Mouse (Mus musculus) heart, embryonic 15.5 days (tissue): ENCODE data around the gene Nxph1. TPM values are rescaled to one million over a fixed set of nuclear protein-coding genes. Genes with fewer than 3 reads are reported as not detected.

Experiments used
- ATAC-seq: fragments of 200-750 bp; cut with Nextera tagmentation; replicated peaks from 2 replicates; pipeline ENCODE4 v1.8.0; 2017; ENCODE audit warnings: low read depth, moderate TSS enrichment; ENCODE audit not compliant: insufficient number of reproducible peaks, insufficient read depth, low FRiP score
- H3K27ac ChIP-seq: fragments of 300-500 bp; sonication (generic); 2 replicates; pipeline ENCODE4 v1.5.1; 2015; ENCODE audit warnings: mild to moderate bottlenecking, inconsistent platforms
- H3K27me3 ChIP-seq: fragments of 300-500 bp; sonication (generic); 2 replicates; pipeline ENCODE4 v1.6.1; 2015; ENCODE audit warnings: inconsistent platforms
- H3K36me3 ChIP-seq: fragments of 300-500 bp; sonication (generic); 2 replicates; pipeline ENCODE4 v1.6.1; 2015; ENCODE audit warnings: mild to moderate bottlenecking, inconsistent platforms
- H3K4me1 ChIP-seq: fragments of 300-500 bp; sonication (generic); replicated peaks from 2 replicates; pipeline ENCODE4 v1.6.1; 2015; ENCODE audit warnings: inconsistent platforms
- H3K4me2 ChIP-seq: fragments of 300-500 bp; sonication (generic); 2 replicates; pipeline ENCODE4 v1.6.1; 2015; ENCODE audit warnings: inconsistent platforms, mild to moderate bottlenecking, moderate library complexity
- H3K4me3 ChIP-seq: fragments of 300-500 bp; sonication (generic); 2 replicates; pipeline ENCODE4 v1.5.1; 2015; ENCODE audit warnings: mild to moderate bottlenecking, inconsistent platforms
- H3K9ac ChIP-seq: fragments of 300-500 bp; sonication (generic); 2 replicates; pipeline ENCODE4 v1.6.1; 2015; ENCODE audit warnings: mild to moderate bottlenecking, inconsistent platforms
- H3K9me3 ChIP-seq: fragments of 300-500 bp; sonication (generic); replicated peaks from 2 replicates; pipeline ENCODE4 v1.6.1; 2016; ENCODE audit warnings: inconsistent platforms
- WGBS: fragments of 180-500 bp; shearing (Covaris S2); methylation state at CpG from one replicate; pipeline ENCODE4 v1.1.7; 2015; ENCODE audit warnings: mixed read lengths; 5-methylcytosine and 5-hydroxymethylcytosine counted together
- polyA plus RNA-seq: library from polyadenylated mRNA; unstranded; fragments of >200 nt; fragmentation: Nextera tagmentation; extraction: Ambion mirVana; gene quantifications from 2 replicates; pipeline ENCODE4 v1.2.1, GENCODE M21; 2015

Nxph1 gene
- polyA plus RNA-seq, 1 experiment from 2014 or later: 0.14 TPM

DNA sequence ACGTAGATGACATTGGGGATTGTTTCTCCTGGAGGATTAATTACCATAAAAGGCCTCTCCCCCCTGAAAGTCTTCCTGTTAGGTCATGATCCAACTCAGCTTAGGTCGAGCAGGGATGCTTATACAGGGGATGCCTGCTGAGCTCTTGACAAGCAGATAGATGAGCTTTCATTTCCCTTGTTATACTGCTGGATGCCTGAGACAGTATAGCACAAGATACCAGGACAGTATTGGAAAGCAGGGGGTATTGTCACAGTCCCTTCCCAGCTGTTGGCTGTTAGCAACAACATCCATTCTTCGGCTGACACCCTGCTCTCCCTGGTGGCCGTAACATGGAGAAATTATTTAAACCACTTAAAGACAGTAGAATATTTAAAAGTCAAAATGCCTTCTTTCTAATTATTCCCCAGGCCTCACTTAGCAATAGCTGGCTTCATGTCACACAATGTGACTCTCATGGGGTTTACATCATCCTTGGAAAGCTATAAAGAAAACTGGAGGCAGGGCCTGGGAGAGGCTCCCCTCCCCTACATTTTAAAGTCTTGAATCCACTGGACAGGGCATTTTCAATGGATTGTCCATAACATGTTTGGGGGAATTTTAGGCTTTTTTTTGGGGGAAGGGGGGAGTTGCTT is 31.1 kb downstream of the Nxph1 start:
- WGBS: 51% methylated on average over 4 of the region's 4 CpGs
- Histone ChIP-seq H3K36me3 (no peaks in the 10 kb centered on the region), H3K27ac (no peak overlapping the region), H3K27me3 (no peaks in the 10 kb centered on the region), H3K9me3 (no peaks in the 10 kb centered on the region), H3K4me2 (no peak overlapping the region), H3K4me3 (no peak overlapping the region), H3K4me1 (no peaks in the 10 kb centered on the region), H3K9ac (no peak overlapping the region)
- no peak for ATAC-seq

DNA sequence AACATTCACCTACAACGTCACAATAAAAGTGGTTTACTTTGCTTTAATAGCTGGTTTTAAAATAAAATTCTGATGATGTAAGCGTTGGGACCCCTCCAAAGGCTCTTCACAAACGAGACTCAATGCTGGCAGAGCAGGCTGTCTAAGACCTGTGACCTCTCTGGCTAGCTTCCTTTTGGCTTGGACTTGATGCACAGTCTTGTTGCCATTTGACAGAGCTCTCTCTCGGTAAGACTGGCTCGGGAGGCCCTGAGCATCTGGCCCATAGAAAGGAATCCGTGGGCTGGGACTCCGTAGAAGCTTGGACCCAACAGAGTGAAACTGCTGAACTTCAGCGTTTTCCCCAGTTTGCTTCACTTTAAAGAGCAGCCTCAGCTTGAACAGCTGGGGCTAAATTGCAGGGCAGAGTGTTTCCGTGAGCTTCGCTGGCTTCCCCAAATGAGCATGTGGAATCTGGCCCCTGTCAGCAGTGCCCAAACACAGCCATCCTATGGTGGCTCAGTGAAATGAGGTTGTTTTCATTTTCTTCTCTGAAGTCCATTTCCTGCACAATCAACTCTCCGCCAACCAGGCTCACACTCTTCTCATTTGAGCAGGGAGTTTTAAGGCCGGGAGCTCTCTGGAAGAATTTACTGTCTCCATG is 48.2 kb downstream of the Nxph1 start:
- Histone ChIP-seq H3K4me2 (no peak overlapping the region), H3K4me3 (no peak overlapping the region), H3K9ac (no peak overlapping the region), H3K36me3 (no peaks in the 10 kb centered on the region), H3K4me1 (no peaks in the 10 kb centered on the region), H3K27ac (no peak overlapping the region), H3K9me3 (no peaks in the 10 kb centered on the region), H3K27me3 (no peaks in the 10 kb centered on the region)
- WGBS: 60% methylated on average over 12 of the region's 12 CpGs
- ATAC-seq: no peak

DNA sequence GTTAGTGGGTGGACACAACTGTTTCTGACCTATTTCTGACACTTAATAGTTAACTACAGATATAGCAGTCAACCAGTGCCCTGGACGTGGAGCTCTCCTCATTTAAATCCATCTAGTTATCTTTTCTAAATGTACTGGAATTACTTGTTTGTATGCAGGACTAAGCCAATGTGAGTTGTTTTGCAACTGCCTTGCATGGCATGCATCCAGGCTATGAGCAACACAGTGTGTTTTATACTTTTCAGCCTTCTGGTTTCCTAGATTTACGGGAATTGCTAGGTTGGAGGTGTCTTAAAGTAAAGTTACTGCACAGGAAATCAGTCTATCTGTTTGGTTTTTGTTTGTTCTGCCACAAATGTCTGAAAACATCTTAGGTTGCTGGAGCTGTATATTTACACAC is 49.1 kb downstream of the Nxph1 start:
- no peaks in the 10 kb centered on the region for H3K4me1 ChIP-seq
- H3K9me3 ChIP-seq: no peaks in the 10 kb centered on the region
- H3K36me3 ChIP-seq: no peaks in the 10 kb centered on the region
- no peak overlapping the region for H3K4me3 ChIP-seq
- WGBS: 54% methylated on average over 2 of the region's 2 CpGs
- no peak for ATAC-seq
- no peak overlapping the region for H3K4me2 ChIP-seq
- H3K27me3 ChIP-seq: no peaks in the 10 kb centered on the region
- H3K27ac ChIP-seq: no peak overlapping the region
- no peak overlapping the region for H3K9ac ChIP-seq

DNA sequence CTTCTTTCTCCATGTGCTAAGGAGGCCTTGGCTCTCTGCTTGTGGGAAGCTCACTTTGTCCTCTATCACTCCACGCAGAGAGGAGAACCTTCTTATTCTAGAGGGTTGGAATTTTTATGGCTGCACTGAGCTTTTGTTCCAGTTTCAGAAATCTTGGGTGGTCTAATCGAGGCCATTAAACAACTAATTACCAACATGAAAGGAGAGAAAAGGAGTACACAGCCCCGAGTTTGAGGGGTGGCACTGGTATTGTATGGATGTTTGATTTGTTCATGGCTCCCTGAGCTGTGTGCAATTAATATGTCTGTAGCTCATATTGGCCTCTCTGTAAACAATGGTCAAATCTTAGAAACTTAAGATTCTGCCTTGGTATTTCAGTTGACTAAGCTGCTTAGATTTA is 54.5 kb downstream of the Nxph1 start:
- H3K4me2 ChIP-seq: no peak overlapping the region
- H3K9me3 ChIP-seq: no peaks in the 10 kb centered on the region
- H3K27ac ChIP-seq: no peak overlapping the region
- no peak overlapping the region for H3K4me3 ChIP-seq
- no peak for ATAC-seq
- H3K4me1 ChIP-seq: no peaks in the 10 kb centered on the region
- H3K27me3 ChIP-seq: no peaks in the 10 kb centered on the region
- WGBS: 54% methylated on average over 3 of the region's 3 CpGs
- no peaks in the 10 kb centered on the region for H3K36me3 ChIP-seq
- H3K9ac ChIP-seq: no peak overlapping the region

DNA sequence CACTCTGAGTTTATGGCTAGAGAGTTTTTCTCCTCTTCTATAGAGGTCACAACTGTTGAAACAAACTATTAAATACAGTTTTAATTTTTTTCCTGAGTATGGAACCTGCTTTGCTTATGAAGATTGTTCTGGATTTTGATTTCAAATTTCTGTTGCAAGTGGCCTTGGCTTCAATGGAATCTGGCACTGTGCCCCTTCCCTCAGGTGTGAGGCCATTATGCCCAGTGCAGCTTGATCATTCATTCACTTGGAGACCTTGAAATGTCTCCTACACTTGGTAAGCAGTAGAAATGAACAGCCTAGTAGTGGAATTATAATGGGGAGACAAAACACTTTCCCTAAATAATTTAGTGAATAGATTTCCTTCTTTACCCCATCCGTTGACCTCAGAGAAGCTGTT is 78.4 kb downstream of the Nxph1 start:
- Histone ChIP-seq H3K36me3 (no peaks in the 10 kb centered on the region), H3K27ac (no peak overlapping the region), H3K4me1 (no peaks in the 10 kb centered on the region), H3K4me3 (no peak overlapping the region), H3K9me3 (no peaks in the 10 kb centered on the region), H3K4me2 (no peak overlapping the region), H3K9ac (no peak overlapping the region), H3K27me3 (no peaks in the 10 kb centered on the region)
- WGBS: 92% methylated on average over 1 of the region's 1 CpGs
- ATAC-seq: no peak

DNA sequence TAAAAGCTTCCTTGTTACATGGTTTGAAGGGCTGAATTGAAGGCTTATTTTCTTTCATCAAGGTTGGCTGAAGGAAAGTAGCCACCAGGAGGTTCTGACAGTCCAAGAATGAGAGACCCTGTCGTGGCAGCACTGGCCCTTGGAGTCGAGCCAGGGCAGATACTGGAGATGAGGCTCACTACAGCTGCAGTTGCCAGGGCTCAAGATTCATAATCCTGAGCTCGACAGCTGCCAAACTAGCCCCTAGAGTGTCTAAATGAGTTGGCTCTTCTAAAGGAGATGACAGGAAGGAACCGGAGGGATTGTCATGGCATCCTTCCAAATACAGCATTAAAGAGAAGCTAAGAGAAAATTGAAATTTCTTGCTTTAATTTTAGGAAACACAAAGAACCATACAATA is 78.9 kb downstream of the Nxph1 start:
- Histone ChIP-seq H3K4me1 (no peaks in the 10 kb centered on the region), H3K4me2 (no peak overlapping the region), H3K27ac (no peak overlapping the region), H3K9ac (no peak overlapping the region), H3K9me3 (no peaks in the 10 kb centered on the region), H3K4me3 (no peak overlapping the region), H3K27me3 (no peaks in the 10 kb centered on the region), H3K36me3 (no peaks in the 10 kb centered on the region)
- 43% methylated on average over 4 of the region's 4 CpGs for WGBS
- ATAC-seq: no peak

DNA sequence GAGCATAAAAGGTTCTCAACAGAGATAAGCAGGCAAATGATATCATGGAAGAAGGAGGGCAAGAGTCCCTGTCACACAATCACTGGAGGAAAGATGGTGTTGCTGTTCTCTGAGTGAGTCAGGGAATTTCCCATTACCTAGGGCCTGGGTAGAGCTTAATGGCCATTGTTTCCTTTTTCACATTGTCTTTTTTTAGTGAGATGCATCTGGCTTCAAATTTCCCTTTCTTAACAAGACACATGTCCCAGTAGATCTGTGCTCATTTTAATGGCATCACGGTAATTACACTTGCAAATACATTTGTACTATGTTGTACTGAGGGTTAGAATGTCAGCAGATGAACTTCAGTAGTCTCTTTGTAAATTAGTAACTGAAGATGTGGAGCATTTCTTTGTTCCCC is 80.3 kb downstream of the Nxph1 start:
- Histone ChIP-seq H3K36me3 (no peaks in the 10 kb centered on the region), H3K27ac (no peak overlapping the region), H3K4me3 (no peak overlapping the region), H3K9me3 (no peaks in the 10 kb centered on the region), H3K4me1 (no peaks in the 10 kb centered on the region), H3K27me3 (no peaks in the 10 kb centered on the region), H3K4me2 (no peak overlapping the region), H3K9ac (no peak overlapping the region)
- 65% methylated on average over 1 of the region's 1 CpGs for WGBS
- ATAC-seq: no peak

DNA sequence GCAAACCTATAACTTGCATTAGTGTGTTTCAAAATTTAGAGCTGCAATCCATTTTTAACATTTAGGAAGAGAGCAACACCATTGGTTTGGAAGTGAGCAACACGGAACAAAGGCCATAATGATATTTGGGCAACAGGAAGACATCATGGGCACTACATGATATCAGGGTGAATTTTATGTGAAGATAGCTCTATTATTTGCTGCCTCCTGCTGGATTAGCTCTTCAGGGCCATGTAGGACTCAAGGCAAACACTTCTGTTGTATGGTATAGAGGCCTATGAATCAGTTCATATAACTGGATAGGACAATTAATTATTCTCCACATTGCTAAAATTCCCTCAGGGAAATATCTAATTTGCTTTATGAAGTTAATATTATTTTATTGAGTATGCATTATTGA is 91.1 kb downstream of the Nxph1 start:
- Histone ChIP-seq H3K4me3 (no peak overlapping the region), H3K4me1 (no peaks in the 10 kb centered on the region), H3K27me3 (no peaks in the 10 kb centered on the region), H3K9ac (no peak overlapping the region), H3K9me3 (no peaks in the 10 kb centered on the region), H3K36me3 (no peaks in the 10 kb centered on the region), H3K4me2 (no peak overlapping the region), H3K27ac (no peak overlapping the region)
- ATAC-seq: no peak
- 88% methylated on average over 1 of the region's 1 CpGs for WGBS

DNA sequence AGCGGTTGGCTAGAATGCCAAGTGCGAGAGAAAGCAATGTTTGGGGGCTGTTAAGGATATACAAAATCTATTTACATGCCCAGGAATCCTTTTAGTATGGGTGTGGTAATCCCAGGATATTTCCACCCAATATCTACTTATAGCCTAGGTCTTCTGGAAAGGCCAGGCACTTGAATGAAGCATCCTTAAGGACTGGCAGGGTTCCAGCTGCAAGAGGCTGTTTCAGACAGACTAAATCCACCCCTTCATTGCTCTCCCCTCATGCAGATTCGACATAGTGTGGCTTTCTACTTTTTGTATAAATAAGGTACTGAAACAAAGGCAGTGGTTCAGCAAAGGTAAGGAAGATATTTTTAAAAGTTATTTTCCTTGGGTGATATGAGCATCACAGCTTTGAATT is 92.8 kb downstream of the Nxph1 start:
- 70% methylated on average over 3 of the region's 3 CpGs for WGBS
- no peaks in the 10 kb centered on the region for H3K27me3 ChIP-seq
- no peak for ATAC-seq
- no peaks in the 10 kb centered on the region for H3K4me1 ChIP-seq
- no peaks in the 10 kb centered on the region for H3K36me3 ChIP-seq
- H3K4me2 ChIP-seq: no peak overlapping the region
- H3K4me3 ChIP-seq: no peak overlapping the region
- no peak overlapping the region for H3K9ac ChIP-seq
- H3K27ac ChIP-seq: no peak overlapping the region
- no peaks in the 10 kb centered on the region for H3K9me3 ChIP-seq

DNA sequence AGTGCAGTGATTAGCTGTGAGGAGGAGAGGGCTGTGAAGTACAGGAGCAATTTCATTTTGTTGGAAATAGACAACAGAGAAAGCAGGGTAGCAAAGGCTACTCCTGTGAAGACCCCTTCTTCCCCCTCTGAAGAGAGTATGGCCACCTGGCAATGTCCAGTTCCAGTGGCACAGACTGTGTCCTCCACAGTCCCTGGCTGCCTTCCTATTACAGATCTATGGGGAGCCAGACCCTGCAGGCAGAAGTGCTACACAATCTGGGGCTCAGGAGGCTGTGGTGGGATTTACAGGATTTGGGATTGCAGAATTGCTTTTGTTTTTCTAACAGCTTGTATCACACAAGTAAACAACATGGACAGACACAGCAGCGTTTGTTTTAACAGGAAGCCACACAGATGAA is 94.2 kb downstream of the Nxph1 start:
- Histone ChIP-seq H3K4me1 (no peaks in the 10 kb centered on the region), H3K27ac (no peak overlapping the region), H3K4me2 (no peak overlapping the region), H3K36me3 (no peaks in the 10 kb centered on the region), H3K9ac (no peak overlapping the region), H3K27me3 (no peaks in the 10 kb centered on the region), H3K4me3 (no peak overlapping the region), H3K9me3 (no peaks in the 10 kb centered on the region)
- ATAC-seq: no peak
- WGBS: 17% methylated on average over 1 of the region's 1 CpGs

DNA sequence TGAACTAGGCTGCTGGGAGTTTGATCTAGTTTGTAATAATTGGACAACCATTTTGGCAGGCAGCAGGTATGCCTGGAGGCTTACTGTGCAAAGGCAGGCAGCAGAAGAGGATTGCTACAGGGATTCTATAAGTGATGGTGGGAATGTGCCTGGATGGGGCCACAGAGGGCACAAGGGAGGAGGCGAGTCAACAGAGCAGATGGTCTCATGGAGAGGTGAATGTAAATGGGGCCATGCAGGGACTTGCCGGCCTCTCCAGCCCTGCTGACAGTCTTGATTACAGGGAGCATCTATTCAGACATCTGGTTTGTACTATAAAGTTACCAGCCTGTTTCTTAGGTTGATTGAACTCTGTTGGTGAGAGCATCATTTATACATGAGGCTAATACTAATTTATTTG is 98.6 kb downstream of the Nxph1 start:
- no peak overlapping the region for H3K4me2 ChIP-seq
- H3K36me3 ChIP-seq: no peaks in the 10 kb centered on the region
- no peaks in the 10 kb centered on the region for H3K9me3 ChIP-seq
- H3K9ac ChIP-seq: no peak overlapping the region
- H3K4me3 ChIP-seq: no peak overlapping the region
- no peaks in the 10 kb centered on the region for H3K27me3 ChIP-seq
- no peaks in the 10 kb centered on the region for H3K4me1 ChIP-seq
- ATAC-seq: no peak
- no peak overlapping the region for H3K27ac ChIP-seq
- 44% methylated on average over 2 of the region's 2 CpGs for WGBS
